Mouse (Mus musculus) stomach, postnatal 0 days (tissue): ENCODE data around the gene Idnk.

ENCODE experiments used
- CTCF ChIP-seq: IDR thresholded peaks from 2 replicates; pipeline ENCODE4 v1.5.1; 2016; ENCODE audit warnings: antibody characterized with exemption, low read depth, mild to moderate bottlenecking, moderate library complexity
- EP300 ChIP-seq: optimal IDR thresholded peaks from 2 replicates; pipeline ENCODE3; 2016; ENCODE audit warnings: antibody characterized with exemption

- no peak for TF ChIP-seq CTCF
- TF ChIP-seq EP300 = no peak
These were observed 28.8 kb downstream of the Idnk start for GRCm38 (mm10) chr13:58186281-58186680.
